Mouse (Mus musculus): Measurements from ENCODE around the gene Antxr1. TPM values are rescaled to one million over a fixed set of nuclear protein-coding genes. Genes with fewer than 3 reads are reported as not detected.

Antxr1 gene
- polyA plus RNA-seq, 2 experiments from 2014 or later = 0.37 TPM; not detected in 1

DNA sequence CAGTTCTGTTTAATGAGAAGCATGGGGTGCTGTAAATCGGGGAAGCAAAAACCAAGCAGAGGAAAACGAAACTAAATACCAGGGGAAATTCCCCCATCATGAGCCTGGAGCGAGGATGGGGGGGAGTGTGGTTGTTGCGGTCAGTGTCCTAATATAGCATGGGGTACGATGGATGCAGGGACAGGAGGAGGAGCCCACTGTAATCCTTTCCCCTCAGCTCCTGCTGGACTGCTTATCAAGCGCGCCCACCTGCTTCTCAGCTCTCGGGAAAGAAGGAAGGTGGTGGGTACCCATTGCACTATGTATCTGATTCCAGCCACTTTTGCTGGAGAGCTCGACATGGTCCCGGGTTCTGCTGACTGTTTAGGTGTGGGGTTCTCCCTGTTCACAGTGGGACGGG lies 151.6 kb downstream of the Antxr1 start:
- ATAC-seq = no peak

DNA sequence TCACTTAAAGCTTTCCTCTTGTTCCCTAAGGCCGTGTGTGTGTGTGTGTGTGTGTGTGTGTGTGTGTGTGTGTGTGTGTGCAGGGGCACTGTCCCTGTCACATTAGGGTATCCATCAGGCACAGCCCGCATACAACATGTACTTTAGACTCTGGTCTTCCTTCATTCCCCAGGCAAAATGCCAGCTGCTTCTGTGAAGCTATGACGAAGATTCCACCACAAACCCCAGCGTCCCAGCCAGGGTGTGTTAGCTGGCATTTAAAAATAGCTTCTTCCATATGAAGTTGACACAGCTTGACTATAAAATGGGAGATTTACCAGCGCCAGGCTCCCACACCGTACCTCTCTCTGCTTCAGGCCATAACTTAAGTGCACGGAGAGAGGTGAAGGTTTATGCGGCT lies 152.5 kb downstream of the Antxr1 start:
- no peak for ATAC-seq

DNA sequence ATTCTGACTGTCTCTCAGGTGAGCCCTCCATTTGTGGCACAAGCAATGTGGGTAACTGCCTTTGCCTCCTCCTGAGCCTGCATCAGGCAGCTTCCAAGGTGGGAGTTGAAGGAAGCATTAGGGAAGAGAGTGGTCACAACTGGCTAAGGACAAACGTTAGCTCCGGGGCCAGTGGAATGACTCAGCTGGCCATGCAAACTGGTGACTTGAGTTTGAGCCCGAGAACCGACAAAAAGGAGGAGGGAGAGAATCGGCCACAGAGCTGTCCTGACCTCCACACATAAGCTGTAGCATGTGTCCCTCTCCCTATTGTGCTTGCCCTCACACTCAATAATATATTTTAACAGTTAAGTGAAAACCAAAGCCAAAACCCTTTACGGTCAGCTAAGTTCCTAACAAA lies 152.9 kb downstream of the Antxr1 start:
- no peak for ATAC-seq

DNA sequence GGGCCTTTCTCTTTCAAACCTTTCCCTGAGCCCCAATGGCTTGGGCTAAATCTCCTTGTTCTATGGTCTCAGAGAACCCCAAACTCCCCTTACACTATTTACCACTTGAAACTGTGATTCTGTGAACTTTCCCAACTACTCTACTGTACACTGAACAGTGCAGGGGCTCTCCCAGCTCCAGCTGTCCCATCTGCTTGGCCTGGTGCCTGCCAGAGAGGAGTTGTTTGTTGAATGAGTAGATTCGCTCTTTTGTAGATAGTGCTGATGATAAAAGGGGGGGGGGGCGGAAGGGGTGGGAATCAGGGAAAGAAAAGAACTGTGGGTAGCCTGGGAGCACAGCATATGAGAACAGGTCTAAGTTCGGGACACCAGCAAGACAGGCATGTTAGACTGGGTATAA lies 164.2 kb downstream of the Antxr1 start:
- no peak for ATAC-seq

DNA sequence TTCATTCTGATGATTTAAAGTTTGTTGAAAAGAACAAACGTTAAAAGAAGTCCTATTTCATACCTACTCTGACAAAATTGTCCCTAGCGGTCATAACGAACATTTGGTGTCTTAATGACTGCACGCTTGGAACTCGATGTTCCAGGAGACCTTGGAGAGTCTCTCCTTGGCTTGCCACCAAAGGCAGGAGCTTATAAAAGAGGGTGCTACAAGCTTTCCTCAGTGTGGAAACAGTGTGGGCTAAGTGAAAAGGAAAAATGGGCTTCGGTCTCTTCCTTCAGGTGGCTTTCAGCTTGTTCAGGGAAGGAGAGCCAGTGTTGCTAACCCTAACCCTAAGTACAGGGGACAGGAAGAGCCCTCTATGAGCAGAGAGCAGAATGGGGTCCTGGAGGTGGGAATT lies 164.7 kb downstream of the Antxr1 start:
- ATAC-seq = no peak

DNA sequence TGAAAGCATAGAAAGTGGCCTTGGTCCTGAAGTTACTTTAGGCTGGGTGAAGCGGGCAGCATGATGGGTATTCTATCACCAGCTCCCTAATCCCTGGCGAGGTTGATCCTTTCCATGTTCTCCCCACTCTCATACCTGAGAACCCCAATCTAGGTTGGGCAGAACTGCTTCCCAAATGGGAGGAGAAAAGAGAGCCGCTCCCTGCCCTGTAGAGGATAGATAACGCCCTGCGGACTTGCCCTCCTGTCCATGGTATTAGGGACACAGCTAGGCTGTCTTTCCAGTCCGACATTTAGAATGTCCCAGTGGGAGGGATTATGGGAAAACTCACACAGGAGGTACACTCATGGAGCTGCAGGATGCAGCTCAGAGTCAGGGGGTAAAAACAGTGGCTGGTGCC lies 165.3 kb downstream of the Antxr1 start:
- no peak for ATAC-seq

DNA sequence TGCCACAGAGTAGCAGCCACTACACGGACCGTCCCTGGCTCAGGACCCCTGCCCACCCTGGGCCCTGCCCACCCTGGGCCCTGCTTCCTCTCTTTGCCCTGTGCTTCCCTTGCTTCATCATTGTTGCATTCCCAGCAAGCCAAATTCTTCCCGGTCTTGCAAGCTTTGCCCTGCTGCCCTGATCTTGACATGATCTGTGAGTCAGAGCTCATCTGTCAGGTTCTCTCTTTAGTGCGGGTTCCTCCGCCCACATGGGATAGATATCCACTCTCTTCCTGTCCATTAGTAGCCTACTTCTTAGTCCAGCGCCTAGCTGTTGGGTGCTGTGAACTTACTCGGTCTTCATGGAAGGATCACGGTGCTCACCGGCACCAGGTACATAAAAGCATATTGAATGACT lies 167.6 kb downstream of the Antxr1 start:
- ATAC-seq = no peak

DNA sequence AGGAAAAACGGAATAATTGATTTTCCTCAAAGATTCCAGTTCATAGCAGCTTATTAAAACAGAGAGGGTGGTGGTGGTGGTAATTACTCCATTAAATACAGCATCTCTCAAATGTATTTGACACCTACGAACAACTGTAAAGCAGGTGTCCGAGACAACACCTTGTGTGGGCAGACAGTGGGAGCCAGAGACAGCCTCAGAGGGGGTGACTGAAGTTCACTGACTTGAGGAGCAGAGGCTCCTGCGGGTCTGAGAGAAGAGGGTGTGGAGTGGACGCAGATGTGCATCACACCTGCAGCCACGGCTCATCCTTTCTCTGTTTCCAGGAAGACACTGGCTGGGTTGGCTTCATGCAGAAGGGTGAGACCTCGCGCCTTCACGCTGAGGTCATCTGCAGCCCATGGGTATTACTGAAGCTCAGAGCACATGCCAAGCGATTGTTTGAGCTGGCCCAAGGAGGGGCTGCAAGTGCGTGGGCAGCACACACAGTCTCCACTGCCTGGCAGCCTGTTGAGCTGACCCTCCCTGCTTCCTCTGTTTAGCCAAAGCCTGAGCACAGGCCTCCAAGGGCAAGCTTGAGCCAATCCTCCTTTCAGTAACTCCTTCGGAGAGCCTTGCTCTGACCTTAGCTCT lies 168.8 kb downstream of the Antxr1 start:
- no peak for ATAC-seq

DNA sequence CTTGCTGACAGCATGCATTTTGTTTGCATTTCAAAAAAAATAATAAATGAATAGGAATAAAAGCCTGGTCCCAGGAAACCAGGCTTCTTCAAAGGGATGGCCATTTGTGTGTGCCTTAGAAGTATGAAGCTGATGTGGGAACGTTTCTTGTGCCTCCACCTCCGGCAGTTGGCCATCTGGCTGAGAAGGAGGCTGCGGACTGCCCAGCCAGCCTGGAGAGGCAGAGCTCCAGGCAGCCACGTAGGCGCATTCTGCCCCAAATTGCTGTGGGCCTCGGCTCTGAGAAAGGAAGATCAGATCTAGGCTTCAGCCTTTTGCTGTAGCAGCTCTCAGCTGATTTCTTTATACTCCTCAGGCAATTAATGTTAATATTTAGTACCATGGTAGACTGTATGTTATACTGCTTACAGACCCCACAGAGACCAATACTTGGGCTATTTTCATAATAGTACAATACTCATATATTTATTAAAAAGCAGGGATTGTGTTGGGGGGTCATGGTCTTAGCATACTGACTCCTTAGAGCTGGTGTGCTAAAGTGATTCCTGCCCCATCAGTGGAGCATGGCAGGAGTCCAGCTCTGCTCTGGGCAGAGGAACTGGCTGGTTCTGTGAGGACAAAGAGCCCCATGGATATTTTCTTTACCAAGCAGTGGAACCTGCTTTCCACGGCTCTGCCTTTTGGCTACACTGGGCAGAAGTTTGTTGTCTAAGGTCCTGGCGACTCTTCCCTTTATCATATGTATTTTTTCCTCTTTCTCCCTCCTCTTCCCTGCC lies 169.9 kb downstream of the Antxr1 start:
- no peak for ATAC-seq

DNA sequence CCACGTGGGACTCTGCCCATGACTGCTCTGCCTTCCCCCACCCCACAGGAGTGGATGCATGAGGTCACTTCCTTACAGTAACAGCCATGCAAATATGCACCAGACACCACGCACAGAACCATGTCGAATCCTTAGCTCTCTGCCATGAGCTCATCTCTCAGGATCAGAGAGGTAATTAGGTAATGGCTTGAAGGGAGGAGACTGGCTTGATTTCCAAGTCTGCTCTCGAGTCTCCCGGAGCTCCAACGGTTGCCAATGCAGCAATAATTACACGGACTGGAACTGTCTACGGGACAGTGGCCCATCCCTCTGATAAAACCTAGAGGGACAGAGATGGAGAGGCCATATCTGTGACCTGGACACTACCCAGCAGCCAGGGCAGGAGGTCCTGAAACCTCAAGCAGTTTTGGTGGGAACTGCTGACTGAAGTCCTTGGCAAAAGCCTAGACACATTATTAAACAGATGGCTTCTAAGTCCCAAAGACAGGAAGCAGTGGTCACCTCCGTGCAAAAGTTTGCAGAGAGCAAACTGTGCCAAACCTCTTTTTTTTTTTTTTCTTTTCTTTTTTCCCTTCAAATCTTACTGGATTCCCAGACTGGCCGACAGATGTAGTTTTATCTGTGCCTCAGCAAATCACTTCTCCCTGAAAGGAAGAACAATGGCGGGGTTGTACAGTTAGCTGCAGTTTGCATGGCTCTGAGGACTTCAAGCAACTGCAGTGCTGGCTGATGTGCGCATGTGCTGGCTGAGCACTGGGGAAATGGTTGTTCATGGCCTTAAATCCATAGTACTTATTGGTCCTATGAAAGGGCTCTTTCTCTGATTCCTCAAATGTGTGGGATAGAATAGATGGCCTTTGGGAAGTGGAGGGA lies 174.0 kb downstream of the Antxr1 start:
- no peak for ATAC-seq

DNA sequence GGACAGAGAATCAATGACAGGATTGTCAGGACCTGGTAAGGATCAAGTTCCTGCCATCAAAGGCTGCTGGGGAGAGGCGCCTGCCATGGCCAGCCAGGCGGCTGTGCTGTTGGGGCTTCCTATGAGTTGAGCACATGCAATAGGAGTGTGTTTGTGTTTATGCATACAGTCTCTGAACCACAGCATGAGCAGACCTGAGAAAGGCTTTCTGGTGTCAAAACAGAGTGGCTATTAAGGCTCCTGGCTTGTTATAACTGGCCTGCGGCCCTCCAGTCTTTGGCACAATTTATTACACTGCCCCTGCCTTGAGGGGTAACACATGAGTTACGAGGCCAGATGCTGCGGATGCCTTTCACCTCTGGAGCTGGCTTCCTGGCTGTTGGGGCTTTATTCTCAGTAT lies 175.4 kb downstream of the Antxr1 start:
- ATAC-seq = no peak

DNA sequence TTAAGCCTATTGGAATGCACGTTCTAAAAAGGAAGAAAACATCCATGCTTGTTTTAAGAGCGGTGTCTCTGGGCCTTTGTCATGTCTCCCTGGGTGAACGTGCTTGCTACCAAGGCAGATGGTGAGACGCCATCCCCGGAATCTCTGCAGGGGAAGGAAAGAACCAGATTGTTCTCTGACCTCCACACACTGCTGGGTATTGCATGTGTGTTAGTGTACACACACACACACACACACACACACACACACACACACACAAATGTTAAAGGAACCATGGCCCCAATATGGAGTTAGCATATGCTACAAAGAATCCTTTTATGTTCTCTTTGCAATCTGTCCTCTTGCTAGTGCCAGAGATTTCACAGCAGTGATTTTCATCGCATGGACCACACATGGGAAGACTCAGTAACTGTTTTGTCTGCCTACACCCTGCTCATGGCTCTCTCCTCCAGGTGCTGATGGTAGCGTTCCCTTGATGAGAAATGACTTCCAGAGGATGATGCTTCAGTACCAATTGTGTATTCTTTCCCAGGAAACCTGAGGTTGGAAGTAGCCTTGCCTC lies 177.5 kb downstream of the Antxr1 start:
- no peak for ATAC-seq

DNA sequence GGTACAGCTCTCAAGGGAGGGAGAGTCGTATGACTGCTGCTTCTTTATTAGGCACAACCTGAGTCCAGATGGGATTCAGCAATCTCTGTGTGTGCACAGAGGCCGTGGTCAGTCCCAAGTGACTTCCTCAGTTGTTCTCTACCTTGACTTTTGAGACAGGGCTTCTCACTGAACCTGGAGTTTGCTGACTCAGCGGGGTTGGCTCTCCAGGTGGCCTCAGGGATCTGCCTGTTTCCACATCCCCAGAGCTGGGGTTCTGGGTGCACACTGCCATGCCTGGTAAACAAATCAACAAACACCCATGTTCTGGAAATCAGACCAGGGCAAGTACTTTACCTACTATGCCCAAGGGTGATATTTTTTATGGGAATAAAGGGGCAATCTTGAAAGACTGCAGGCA lies 181.8 kb downstream of the Antxr1 start:
- no peak for ATAC-seq

DNA sequence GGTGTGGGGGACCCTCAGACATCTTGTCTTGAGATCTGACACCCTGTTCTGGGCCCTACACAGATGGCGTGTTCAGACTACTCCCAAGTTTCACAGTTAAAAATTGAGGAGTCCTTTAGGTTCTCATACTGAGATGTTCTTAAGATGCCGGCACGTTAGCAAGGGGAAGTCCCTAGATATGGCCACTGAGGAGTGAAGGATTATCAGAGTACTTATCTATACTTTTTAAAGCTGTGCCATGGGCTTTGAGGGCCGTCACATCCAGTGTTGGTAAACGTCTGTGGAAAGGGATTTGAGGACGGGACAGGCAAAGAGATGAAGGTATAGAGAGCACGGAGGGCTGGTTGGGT lies 182.4 kb downstream of the Antxr1 start:
- peak; percentile 33 for ATAC-seq

DNA sequence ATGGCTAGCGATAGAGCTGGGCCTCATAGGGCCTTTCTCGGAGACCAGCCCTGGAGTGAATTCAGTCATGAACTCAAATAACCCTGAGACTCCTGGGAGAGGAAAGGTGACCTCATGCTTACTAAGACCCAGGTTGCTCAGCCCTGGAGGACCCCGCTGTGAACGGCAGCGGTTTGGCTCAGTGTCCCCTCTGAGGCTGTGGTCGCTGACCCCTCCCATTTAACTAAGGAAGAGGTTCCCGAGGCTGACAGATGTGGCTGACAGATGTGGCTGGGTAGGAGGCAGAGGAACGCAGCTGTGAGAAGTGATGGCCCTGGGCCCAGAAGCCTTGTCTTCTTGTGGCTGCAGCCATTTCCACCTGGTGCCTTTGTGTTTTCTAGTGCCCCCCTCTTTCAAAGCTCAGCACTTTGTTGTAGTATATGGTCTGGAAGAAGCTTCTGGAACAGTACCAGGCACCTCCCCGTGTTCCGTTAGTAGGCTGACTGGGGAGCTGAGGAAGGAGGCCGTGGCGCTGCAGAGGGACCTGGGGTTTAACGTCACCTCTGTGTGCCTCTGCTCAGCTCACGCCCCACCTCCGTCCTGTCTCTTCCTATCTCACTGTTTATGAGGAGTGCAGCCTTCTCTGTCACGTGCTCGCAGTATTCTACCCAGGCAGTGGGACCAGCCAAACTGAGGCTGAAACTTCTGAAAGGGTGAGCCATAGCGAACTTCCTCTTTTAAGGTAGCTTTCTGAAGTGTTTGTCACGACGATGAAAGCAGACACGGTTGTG lies 183.0 kb downstream of the Antxr1 start:
- ATAC-seq = peak; percentile 94

DNA sequence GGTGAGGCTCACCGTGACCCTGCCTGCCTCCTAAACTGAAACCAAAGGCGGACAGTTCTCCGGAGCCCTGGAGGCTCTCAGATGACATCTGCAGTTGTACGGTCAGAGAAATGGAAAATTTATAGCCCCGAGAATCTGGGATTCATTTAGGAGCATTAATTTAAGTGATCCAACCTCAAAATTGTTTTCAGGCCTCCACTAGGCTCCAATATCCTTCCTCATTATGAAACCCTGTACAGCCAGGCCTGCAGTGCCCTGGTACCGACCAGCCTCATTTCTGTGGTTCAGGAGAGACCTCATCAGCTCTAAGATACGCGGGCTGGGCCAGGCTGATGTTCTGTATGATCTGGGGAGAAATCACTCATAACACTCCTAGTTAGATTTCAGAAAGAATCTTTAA lies 184.2 kb downstream of the Antxr1 start:
- no peak for ATAC-seq

DNA sequence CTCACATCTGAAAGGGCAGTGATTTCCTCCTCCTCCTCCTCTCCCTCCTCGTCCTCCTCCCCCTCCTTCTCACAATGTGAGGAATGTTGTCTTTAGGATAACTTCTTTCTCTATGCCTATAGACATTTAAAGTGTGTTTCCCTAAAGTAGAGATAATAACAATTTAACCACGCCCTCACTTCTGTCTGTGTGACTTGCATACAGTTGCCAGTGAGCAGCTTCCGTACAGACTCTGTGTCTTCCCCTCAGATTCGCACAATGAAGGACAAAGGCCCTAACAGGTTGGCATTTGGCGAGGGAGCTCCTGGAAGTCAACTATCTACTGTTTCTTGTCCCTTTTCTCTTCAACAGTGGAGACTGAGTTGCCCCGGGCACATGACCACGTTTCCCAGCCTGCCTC lies 185.2 kb downstream of the Antxr1 start:
- no peak for ATAC-seq

DNA sequence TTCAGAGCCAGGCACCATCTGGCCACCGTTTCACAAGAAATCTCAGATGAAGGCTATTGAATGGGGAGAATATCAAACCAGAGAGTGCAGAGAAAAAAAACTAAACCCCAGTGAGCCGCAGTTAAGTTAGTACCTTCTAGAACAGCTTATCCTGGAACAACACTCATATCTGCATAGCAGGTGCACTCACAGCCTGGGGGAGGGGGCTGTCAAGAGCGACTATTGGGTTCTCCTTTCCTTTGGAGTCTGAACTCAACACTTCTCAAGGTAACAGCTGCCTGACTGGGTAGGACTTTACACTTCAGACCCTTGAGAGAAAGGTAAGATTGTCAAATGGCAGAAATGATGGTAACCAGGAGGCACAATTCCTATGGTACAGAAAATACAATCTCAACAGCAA lies 187.7 kb downstream of the Antxr1 start:
- ATAC-seq = no peak

DNA sequence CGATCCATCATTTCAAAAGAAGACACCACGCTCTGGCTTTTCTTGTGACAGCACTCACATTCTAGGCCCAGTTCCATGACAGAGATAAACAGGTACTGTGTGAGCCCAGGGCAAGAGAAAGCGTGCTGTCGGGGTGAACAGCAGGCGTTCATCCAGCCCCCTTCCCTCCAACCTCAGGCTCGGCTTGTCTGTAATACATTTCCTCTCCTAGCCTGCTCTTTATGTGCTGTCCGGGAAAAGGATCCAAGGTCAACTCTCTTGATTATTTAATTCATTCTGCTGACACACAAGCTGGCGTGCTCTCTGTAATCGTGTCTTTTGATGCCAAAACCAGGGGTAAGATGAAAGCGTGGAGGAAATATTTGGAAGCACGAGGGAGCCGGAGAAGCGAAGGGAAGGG lies 192.0 kb downstream of the Antxr1 start:
- ATAC-seq = no peak

DNA sequence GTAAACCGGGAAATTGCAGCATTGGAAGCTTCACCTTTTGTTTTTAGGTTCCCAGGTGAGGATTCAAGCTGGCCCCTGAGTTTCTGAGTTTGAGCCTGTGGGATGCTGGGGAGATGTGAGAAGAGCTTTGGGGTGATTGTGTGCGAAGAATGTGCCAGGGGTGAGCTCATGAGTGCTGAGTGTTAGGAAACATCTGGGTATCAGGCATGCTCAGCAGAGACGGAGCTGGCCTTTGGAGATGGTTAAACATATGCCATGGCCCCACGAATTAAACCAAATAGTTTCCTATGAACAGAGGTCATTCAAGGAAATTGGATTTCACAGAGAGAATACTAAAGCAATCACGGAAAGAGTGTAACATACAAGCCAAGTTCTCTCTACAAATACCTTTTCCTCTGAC lies 193.4 kb downstream of the Antxr1 start:
- ATAC-seq = no peak

DNA sequence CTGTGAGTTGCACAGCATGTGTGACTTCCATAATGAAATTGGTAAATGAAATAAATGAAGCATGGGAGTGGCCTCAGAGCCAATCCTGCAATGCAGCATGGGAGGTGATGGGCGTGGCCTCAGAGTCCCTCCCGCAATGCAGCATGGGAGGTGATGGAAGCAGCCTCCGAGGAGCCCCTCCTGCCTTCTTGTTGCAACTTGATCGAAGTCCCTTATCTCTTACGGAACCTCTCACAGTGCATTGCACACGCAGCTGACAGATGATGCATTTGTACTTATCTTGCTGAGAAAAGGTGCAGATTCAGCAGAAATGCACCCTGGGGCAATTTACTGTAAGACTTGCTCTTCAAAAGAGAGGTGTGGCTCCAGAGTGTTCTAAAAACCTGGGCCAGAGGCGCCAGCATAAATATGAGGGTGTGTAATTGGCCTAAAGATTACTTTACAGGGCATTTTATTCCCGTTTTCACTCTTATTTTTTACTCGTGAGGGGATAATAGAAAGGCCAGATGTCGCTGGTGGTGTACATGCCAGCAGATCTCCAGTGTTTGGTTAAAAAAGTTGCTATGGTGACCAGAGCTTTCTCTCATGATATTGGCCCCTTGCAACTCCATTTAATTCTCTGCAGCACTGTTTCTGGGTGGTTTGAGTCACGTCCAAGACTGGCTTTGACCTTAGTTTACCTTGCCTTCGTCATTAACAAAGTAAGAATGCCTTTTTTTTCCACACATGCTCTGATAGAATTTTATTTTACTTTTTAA lies 195.6 kb downstream of the Antxr1 start:
- ATAC-seq = no peak

DNA sequence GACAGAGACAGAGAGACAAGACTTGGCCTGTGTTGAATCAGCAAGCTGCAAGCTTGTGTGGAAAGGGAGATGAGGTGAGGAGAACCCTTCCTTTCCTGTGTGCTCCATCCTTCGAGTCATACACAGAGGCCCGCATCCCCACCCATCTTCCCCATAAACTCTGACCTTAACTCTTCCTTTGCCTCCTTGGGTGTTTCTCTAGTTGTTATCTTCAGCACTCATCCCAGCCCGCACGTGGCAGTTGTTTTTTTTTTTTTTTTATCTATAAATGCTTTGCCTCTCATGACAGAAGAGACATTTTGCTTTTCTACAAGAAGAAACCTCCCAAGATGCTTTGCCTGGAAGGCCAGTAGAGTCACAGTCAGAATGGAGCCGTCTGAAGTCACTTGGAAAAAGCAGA lies 197.1 kb downstream of the Antxr1 start:
- no peak for ATAC-seq
